Mouse (Mus musculus): Measurements from ENCODE around the gene Gtf2a2.
A peak's percentile ranks its signal among the peaks of the same experiment; 100 is the strongest.

Gtf2a2 gene

DNA sequence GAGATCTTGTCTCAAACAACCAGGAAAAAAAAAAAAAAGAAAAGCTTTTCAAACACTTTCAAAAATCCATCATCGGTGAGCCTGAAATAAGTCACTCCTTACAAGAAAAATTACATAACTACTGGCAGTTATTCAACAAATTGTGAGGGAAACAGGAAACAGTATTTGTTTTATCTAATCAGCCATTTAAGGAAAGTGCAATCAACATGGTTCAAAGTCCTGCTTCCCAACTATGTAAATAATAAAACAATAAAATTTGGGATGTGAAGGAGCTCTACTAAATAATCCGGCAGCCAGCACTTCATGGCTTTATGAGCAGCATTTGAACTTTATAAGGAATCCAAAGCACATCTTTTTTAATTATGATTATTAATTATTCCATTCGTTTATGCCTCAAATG is 49.7 kb downstream of the Gtf2a2 start:
- DNase-seq (ENCODE audit: low spot score): no peak

DNA sequence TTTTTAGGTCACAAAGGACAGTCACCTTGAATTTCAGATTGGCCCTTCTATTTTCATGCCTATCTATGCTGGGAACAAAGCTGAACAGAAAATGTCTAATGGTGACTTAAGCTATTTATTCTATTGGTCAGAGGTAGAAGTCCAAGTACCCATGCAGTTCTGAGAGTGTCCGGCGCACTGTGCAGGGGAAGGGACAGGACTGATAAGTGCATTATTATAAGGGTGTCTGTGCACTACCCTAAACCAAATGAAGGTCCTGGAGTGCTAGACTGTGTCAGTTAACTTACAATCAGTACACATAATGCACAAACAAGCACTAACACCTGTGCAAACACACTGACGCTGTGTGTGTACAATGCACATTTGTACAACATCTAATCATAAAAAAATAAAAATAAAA is 55.1 kb downstream of the Gtf2a2 start:
- DNase-seq (ENCODE audit: low spot score): no peak

DNA sequence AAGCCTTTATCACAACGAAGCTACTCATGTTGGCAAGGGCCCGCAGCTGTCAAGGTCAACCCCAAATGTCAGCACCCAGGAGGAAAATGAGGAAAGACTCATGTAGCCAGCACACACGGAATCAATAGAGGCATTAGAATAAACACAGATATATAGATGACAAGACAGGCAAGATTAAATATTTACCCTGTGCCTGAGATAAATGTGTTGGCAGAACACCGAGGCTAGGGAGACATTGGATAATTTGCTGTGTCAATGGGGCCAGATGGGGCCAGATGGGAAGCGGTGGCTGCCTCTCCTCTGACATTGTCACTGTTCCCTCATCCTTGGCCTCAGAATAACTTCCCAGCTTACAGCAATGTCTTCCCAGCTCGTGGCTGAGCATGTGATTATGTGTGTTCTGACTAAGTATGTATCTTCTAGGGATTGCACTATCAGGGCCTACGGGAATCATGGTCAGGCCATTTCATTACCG is 57.6 kb downstream of the Gtf2a2 start:
- DNase-seq (ENCODE audit: low spot score): peak; percentile 36

DNA sequence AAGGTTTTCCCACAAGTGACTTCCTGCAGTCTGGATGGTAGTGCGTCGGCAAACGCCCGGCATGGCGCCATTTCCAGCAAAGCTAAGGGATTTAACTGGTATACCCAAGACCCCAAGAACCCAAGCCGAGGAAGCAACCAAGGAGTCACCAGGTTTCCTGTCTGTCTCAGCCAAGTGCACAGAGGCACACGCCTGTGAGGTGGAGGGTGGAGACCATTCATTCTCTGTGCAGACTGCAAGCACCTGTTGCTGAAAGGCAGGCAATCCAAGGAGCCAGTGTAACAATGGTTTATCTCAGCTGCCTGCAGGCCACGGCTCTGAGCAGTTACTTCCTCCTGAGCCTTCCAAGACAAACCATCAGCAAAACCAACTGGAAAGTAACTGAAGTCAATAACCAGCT is 60.0 kb downstream of the Gtf2a2 start:
- DNase-seq (ENCODE audit: low spot score): no peak
